Mouse (Mus musculus) erythroblast, embryonic 14.5 days (primary cell): ENCODE results near the gene Epb41l1.

ENCODE experiments used
- GATA1 ChIP-seq: IDR thresholded peaks from 2 replicates; pipeline ENCODE4 v1.6.1; 2012; ENCODE audit warnings: low read length, inconsistent platforms, mixed read lengths
- TAL1 ChIP-seq: IDR thresholded peaks from 3 replicates; pipeline ENCODE4 v1.6.1; 2012; ENCODE audit warnings: low read length, inconsistent platforms, mixed read lengths

DNA sequence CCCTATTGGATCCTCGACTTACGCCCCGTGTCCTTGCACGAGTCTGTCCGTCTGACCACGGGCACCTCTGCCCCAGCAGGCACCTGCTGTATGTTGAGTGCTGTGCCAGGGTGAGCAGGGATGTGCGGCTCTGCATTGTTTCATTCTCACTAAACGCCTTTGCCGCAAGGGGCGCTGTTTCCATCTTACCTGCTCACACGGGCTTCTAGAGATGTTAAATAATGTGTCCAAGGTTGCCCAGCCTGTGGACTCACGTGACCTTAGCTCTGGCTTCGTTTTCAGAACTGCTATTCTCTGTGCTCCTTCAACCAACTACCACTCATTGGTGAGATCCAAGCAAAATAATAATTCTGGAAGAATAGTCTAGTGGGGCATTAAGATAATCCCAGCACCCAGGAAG is 61.6 kb downstream of the Epb41l1 start:
- no peak for TF ChIP-seq GATA1
- no peak for TF ChIP-seq TAL1
